Mouse (Mus musculus) cerebral cortex, adult 2 months (tissue): ENCODE measurements around the gene Cirbp.

Experiments
- WGBS: fragments of 180-500 bp; shearing (Covaris S2); methylation state at CpG from one replicate; pipeline ENCODE4 v1.1.7; 2018; 5-methylcytosine and 5-hydroxymethylcytosine counted together

The Cirbp gene

DNA sequence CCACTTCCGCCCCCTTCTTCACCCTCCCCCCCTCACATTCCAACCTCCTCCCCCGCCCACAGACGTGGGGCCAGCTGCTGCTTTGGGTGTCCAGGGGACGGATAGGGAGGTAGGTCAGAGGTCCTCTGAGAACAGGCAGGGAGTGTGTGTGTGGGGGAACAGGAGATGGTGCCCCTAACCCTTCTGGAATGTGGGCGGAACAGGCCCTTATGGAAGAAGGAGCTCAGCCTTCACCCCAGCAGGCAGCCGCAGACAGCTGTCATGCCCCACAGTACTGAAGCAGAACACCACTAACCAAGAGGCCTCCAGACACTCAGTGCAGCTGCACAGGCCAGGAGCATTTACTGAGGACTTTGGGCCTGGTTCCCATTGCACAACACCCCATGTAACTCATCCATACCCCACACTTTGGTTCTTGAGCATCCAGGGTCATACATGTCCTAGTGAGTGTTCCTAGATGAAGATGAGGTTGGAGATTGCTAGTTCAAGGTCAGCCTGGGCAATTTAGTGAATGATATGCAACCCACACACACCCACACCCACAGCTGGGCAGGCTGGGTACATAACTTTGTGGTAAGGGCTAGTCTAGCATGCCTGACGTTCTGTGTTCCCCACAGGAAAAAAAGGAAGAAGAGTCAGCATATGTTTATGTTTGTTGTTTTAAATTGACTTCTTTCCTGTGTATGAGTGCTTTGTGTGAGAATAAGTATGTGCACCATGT, 4.1 kb upstream of the Cirbp start:
- 27% methylated on average over 7 of the region's 7 CpGs for WGBS

DNA sequence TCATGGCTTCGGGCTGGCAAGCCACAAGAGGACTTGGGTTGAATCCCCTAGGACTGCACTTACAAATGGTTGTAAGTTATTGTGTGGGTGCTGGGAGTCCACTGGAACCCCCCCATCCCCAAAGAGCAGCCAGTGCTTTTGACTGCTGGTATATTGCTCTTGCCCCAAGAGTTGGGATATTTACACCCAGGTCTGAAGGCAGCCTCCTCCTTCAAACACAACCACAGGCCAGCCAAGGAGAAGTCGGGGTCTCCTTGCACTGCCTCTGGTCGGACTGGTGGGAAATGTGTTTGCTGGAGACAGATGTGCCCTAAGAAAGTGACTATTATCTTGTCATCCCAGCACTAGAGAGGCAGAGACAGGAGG, 3.6 kb upstream of the Cirbp start:
- WGBS = 82% methylated on average over 3 of the region's 3 CpGs

DNA sequence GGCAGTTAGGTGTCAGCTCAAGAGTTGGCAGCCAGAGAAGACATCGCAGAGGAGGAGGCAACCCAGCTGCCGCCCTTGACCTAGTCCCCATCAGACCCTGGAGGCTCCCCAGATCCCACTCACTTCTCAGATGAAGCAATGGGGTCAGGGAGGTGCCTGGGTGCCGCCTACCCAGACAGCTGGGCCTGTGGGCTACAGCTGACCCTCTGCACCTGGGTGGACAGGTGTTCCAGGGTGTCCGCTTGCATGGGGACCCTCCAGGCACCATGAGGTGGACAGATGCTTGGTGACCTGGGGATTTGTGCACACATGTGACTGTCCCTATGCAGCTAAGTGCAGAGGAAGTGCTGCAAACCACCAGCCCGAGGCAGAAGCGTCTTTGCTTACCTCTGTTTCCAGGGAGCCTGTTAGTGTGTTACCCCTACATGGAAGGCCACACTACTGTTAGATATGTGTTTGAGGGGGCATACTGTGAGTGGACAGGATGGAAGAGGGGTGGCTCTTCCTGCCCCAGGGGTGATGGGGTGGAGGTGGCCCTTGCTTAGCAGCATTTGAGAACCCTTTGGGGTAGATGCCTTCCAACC, 3.0 kb upstream of the Cirbp start:
- WGBS = 82% methylated on average over 6 of the region's 6 CpGs

DNA sequence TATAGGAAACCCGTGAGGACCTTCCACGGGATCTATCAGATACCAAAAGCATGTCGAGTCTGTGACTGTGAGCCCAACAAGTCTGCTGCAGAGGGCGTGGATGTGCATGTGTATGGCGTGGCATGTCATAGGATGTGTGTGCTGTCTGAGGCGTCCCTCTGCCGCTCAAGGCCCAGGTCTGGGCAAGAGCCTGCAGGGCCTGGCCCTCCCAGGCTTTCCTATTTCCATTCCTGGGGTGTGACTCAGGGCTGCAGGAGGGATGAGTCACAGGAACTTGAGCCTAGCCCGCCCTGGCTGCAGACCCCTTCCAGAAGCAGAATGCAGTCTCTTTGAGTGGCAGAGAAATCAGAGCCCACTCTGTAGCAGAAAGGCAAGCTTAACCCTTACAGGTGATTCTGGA, 2.1 kb upstream of the Cirbp start:
- 56% methylated on average over 8 of the region's 8 CpGs for WGBS

DNA sequence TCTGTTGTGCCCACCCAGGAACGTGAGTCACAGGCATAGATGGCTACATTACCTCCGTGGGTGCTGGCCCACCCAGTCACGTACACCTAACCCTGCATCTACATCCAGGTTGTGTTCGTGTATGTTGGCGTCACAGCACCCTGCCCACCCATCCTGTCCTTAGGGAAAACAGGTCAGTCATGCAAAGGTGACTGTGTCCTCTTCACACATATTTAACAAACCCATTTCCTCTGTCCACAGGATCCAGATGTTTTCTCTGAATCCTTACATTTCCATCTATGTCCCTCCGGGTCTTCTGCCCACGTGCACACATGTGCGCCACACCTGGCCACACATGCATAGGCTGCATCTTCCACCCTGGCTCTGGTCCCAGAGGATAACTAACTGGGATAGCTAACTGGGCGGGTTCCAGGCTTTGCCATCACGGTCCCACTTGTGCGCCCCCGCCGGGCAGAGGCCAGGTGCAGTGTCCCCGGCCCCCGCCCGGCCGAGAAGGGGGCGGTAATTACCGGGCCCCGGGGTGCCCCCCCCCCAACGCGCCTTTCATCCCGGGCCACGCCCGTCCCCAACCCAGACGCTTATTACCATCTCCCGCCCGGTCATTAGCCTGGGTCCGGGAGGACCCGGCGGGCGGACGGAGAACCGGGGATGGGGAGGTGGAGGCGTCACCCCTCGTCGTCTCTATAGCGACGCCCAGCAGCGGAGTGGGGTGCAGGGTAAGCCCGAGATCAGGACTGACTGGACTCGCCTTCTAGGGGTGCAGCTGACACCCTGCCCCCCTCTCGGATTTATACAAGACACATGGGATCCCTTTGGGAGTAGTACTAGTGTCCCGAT, 1.4 kb upstream of the Cirbp start:
- WGBS = 8% methylated on average over 44 of the region's 44 CpGs

DNA sequence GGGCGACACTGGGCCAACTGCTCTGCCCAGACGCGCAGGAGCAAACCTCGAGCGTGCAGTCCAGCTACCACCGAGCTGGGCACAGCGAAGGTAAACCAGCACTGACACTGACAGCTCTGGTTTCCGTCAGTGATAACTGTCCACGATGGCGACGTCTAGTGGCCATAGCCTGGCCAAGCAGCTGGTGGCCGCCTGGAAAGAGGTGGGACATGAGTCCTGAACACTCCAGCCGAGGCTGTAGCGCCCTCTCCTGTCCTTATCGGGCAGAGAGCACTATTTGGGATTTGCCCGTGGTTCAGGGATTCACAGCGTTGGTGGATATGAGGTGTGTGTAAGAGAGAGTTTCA, 814 bp upstream of the Cirbp start:
- under 1% methylated on average over 17 of the region's 17 CpGs for WGBS

DNA sequence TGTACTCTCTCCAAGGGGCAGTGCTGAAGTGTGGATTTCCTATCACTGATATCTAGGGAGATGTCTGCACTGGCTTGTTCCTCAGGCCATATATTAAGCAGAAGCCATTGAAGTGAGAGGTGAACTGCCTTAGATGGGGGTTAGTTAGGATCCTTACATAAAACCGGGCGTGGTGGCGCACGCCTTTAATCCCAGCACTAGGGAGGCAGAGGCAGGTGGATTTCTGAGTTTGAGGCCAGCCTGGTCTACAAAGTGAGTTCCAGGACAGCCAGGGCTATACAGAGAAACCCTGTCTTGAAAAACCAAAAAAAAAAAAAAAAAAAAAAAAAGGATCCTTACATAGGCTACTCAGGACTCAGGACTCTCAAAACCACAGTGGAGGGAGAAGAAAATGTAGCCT, 351 bp downstream of the Cirbp start:
- WGBS = 92% methylated on average over 4 of the region's 4 CpGs

DNA sequence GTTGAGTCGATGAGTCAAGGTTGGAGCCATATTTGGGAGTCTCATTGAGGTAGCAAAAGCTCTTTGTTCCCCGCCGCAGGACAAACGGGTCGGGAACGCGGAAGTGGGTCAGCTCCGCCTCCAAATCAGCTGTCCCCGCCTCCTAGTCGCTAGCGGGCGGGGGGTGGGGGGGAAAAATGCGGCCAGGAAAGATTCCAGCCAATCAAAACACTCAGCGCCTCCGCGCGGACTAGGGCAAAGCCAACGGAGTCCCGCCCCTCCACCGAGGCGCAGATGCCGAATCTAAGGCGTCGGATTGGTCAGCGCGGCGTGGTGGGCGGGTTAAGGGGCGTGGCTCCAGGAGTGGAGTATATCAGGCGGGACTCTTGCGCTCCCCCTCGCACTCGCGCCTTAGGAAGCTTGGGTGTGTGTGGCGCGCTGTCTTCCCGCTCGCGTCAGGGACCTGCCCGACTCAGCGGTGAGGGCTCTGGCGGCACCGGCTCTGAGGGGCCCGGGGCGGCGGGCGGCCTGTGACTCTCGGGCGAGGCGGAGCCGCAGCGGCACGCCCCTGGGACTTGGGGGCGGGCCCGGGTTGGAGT, 1.8 kb downstream of the Cirbp start:
- WGBS = 1% methylated on average over 55 of the region's 55 CpGs

DNA sequence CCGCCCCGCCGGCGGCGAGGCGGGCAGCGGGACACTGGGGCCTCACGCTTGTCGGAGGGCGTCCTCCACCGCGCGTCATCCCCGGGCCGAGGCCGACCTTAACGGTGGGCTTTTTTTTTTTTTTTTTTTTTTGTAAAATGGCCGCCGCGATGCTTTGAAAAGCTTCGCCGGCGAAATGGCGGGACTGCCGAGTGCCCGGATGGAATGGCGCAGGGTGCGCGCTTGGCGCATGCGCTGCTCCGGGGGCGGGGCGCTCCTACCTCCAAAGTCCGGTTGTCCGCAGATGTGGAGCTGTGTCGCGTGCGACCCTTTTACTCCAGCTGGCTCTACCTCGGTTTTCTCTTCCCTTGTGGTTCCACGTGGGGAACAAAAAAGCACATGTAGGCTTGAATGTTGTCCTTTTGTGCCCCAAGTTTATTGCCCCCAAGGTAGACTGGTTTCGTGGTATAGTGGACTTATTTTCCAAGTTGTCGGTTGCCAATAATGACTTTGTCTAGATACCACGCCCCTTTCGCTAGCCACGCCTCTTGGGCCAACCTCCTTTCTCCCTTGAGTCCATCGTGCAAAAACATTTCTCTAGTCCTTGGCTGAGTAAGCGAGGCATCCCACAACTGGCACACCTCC, 2.4 kb downstream of the Cirbp start:
- WGBS = under 1% methylated on average over 48 of the region's 48 CpGs

DNA sequence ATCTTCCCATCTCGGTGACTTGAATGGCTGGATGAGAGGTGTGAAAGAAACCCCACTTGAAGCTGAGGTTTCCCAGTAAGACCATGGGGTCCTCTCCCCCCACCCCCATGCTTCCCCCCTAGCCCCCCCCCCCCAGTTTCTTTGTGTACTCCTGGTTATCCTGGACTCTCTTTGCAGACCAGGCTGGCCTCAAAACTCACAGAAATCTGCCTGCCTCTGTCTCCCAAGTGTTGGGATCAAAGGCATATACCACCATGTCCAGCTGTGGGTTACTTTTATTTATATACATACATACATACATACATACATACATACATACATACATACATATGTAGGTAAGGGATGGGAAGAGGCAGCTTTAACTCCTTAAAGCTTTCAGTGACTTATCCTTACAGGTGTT, 3.3 kb downstream of the Cirbp start:
- WGBS = 21% methylated on average over 1 of the region's 1 CpGs

DNA sequence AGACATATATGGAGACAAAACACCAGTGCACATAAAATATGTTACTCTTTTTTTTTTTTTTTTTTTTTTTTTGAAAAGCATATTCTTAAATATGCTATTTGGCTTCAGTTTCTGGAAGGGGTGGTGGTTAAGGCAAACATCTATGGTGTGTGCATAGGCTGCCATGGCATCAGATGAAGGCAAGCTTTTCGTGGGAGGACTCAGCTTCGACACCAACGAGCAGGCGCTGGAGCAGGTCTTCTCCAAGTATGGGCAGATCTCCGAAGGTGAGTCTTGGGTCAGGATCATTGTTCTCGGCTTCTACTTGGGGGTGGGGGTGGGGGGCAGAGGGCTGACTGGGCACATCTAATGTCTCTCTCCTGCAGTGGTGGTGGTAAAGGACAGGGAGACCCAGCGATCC, 3.9 kb downstream of the Cirbp start:
- WGBS = 70% methylated on average over 7 of the region's 7 CpGs

DNA sequence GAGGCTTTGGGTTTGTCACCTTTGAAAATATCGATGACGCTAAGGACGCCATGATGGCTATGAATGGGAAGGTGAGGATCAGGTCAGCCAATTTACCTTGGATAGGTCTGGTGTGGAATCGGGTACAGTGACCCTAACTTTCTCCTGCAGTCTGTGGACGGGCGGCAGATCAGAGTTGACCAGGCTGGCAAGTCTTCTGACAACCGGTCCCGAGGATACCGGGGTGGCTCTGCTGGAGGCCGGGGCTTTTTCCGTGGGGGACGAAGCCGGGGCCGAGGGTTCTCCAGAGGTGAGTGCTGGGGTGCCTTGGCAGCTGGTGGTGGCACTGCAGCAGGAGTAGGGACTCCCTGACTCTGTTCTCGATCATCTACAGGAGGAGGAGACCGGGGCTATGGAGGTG, 4.3 kb downstream of the Cirbp start:
- WGBS = 91% methylated on average over 16 of the region's 16 CpGs

DNA sequence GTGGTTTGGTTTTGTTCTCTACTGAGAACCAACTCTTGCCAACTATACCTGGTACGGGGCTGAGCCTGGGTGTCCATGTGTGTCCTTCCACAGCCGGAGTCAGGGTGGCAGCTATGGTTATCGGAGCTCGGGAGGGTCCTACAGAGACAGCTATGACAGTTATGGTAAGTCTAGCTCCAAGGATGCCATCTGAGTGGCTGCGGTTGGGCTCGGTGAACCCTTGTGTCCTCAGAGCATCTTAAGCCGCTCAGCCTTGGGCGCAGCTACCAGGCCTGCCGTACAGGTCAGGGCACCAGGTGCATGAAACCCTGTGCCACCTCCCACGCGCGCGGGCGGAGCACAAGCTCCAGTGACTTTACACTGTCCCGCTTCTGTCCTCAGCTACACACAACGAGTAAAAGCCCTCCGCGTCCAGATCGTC, 4.8 kb downstream of the Cirbp start:
- 93% methylated on average over 19 of the region's 19 CpGs for WGBS

DNA sequence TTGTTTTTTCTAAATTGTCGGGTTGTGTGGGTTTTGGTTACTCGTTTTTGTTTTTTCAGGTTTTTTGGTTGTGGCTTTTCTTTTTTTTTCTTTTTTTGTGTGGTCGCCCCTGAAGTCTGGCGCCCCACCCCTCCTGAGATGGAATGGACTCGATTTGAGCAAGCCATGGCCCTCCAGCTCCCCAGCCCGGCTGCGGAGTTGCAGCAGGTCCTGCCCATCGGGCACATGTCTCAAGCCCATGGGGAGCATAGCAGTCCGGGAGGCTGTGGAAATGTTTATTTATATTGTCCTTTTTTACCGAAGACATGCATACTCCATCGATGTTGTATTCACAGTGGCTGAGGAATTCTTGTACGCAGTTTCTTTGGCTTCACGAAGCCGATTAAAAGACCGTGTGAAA, 5.5 kb downstream of the Cirbp start:
- WGBS = 84% methylated on average over 15 of the region's 15 CpGs

DNA sequence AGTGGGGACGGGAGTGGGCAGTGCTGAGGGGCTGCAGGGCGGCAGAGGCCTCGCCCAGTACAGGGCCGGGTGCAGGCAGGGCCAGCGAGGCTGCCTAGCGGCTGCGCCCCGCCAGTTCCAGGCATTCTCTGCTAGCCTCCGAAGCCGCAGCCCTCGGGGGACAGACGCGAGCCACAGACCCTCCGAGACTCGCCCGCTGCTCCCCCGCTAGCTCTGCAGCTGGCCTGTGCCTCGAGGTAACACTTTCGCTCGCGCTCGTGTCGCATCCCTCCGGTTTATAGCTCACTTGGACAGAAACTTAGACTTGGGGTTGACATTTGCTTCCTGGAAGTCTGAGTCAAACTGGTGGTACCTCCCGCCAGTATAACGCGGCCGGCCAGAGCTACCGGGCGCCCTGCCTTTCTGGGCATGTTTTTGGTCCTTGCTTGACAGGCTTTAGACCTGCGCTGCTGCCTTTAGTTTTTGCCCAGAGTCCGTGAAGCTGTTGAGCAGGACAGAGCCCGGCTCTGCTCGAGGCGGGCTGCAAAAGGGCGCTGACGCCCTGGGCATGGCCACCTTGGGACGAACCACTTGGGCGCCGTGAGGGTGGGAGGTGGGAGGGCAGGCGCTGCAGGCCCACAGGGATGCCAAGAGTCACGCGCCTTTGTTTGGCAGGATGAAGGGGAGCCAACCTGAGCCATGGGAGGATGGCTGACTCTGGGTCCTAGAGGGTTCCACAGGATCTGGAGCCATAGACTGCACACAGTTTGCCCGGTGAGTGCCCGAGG, 6.2 kb downstream of the Cirbp start:
- 78% methylated on average over 45 of the region's 45 CpGs for WGBS

DNA sequence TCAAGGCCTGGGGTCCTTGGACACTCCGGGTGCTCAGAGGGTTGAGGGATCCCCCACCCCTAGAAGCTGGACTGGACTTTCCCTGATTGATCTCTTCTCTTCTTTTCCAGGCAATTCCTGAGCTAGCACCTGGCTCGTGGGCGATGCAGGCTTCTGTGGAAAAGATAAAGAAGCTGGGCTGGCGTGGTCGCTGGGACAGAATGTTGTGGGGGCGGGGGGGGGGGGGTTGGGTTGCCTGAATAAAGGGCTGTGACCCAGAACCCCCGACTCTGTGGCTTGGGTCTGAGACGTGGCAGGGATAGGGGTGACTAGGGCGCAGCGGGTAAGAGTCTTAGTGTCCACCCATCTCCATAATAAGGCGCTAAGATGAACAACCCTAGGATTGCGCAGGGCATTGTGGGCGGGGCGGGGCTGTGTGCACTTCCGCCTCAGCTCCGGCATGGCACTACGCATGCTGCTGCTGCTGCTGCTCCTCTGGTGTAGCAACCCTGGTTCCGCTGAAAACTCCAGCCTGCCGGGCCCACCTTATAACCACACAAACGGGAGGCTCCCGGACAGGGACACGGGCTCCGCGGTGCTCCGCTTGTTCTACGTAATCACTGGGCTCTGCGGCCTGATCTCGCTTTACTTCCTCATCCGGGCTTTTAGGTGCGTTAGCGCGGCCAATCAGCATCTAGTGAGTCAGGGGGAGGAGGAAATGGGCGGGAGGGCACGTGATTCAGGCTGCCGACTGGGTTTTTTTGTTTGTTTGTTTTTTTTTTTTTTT, 6.9 kb downstream of the Cirbp start, which contains the start of gene 1600002K03Rik:
Gene 1600002K03Rik, plus strand, starts transcription at position 418 of the 766 bp plus-strand sequence.
- WGBS = 10% methylated on average over 35 of the region's 35 CpGs

DNA sequence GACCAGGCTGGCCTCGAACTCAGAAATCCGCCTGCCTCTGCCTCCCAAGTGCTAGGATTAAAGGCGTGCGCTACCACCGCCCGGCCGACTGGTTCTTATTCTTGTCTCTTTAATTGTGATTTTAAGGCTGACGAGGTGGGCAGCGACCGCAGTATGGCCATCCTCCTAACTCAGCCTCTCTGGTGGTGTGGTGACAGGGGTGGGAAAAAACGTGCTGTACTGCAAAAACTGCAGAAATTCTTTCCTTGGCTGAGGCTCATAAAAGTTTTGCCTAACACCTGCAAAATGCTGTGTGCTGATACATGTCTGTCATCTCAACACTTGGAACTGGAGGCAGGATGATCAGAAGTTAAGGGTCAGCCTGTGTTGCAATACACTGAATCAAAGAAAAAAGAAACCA, 7.6 kb downstream of the Cirbp start:
- WGBS = 9% methylated on average over 11 of the region's 11 CpGs

DNA sequence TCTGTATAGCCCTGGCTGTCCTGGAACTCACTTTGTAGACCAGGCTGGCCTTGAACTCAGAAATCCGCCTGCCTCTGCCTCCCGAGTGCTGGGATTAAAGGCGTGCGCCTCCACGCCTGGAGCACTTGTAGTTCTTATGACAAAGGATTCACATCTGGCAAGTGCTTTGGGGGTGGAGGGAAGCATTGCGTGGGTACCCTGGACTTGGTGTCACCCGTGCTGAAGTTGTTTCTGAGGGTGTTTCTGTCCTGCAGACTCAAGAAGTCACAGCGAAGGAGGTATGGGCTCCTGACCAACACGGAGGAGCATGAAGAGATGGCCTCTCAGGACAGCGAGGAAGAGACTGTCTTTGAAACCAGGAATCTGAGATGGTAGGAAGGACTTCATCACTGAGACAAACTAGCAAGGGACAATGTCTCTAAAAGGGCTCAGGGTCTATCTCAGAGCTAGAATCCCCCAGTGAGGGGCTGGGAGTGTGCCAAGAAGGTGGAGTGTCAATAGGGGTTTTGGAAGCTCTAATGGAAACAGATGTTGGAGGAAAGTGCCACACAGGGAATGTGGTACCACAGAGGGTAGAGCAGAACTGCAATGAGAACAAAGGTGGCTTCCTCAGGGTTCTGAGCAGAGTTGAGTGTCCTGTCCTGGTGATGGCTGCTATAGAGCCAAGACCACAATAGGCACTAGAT, 8.3 kb downstream of the Cirbp start:
- 85% methylated on average over 10 of the region's 10 CpGs for WGBS

DNA sequence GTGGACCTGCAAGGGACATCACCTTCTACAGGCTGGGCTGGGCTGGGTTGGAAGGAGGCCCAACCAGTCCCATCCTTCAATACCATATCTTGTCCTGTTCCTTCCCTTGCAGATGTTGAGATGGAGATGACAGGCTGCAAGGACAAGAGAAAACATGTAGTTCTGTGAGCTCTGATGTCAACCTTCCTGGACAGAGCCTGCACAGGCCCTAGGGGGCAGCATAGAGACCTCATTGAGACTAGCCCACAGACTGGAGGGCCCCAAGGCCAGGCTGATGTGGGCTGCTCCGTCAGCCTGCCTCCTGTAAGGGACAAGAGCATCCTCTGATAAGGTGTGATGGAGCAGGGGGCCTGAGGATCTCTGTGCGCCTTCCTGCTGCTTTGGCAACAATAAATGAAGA, 8.9 kb downstream of the Cirbp start:
- WGBS = 51% methylated on average over 2 of the region's 2 CpGs
